Mouse (Mus musculus) stomach, embryonic 14.5 days (tissue): ENCODE results near the gene Bicd1. TPM values are rescaled to one million over a fixed set of nuclear protein-coding genes. Genes with fewer than 3 reads are reported as not detected.
"Not testable (repeated sequence)": the region's sequence is repeated elsewhere in the genome, so short reads cannot be mapped to it uniquely, and the experiment has no call there.

Experiments used
- ATAC-seq: fragments of 200-750 bp; cut with Nextera tagmentation; 2 replicates; pipeline ENCODE4 v1.8.0; 2017; ENCODE audit warnings: low read depth, moderate TSS enrichment; ENCODE audit not compliant: insufficient number of reproducible peaks, insufficient read depth, low FRiP score
- H3K27ac ChIP-seq: fragments of 300-500 bp; sonication (generic); 2 replicates; pipeline ENCODE4 v1.5.1; 2014; ENCODE audit warnings: mild to moderate bottlenecking, low read length, moderate library complexity, mixed read lengths
- H3K27me3 ChIP-seq: fragments of 300-500 bp; sonication (generic); 2 replicates; pipeline ENCODE4 v1.6.1; 2014; ENCODE audit warnings: low read length, control low read depth, mixed read lengths; ENCODE audit not compliant: control insufficient read depth, insufficient read depth
- H3K36me3 ChIP-seq: fragments of 300-500 bp; sonication (generic); 2 replicates; pipeline ENCODE4 v1.6.1; 2014; ENCODE audit warnings: mild to moderate bottlenecking, control low read depth, low read length, moderate library complexity, mixed read lengths; ENCODE audit not compliant: control insufficient read depth, insufficient read depth
- H3K4me1 ChIP-seq: fragments of 300-500 bp; sonication (generic); 2 replicates; pipeline ENCODE4 v1.6.1; 2014; ENCODE audit warnings: low read length, control low read depth, mixed read lengths; ENCODE audit not compliant: control insufficient read depth, insufficient read depth
- H3K4me2 ChIP-seq: fragments of 300-500 bp; sonication (generic); replicated peaks from 2 replicates; pipeline ENCODE4 v1.6.1; 2014; ENCODE audit warnings: low read depth, low read length, control low read depth
- H3K4me3 ChIP-seq: fragments of 300-500 bp; sonication (generic); 2 replicates; pipeline ENCODE4 v1.5.1; 2014; ENCODE audit warnings: low read depth, low read length, control low read depth
- H3K9ac ChIP-seq: fragments of 300-500 bp; sonication (generic); replicated peaks from 2 replicates; pipeline ENCODE4 v1.6.1; 2014; ENCODE audit warnings: low read depth, mild to moderate bottlenecking, control low read depth, low read length, moderate library complexity, mixed read lengths
- H3K9me3 ChIP-seq: fragments of 300-500 bp; sonication (generic); 2 replicates; pipeline ENCODE4 v1.6.1; 2016; ENCODE audit warnings: low read depth, low read length, control low read depth; ENCODE audit not compliant: control insufficient read depth
- WGBS: fragments of 180-500 bp; shearing (Covaris S2); extraction: QIAGEN DNeasy Blood & Tissue Kit; methylation state at CpG from one replicate; pipeline ENCODE4 v1.1.7; 2014; 5-methylcytosine and 5-hydroxymethylcytosine counted together
- polyA plus RNA-seq: library from polyadenylated mRNA; unstranded; fragments of >200 nt; fragmentation: Nextera tagmentation; extraction: Ambion mirVana; gene quantifications from 2 replicates; pipeline ENCODE4 v1.2.1, GENCODE M21; 2014

The Bicd1 gene
- polyA plus RNA-seq, 1 experiment from 2014 or later, result 18.4 TPM

GRCm38 (mm10) chr6:149471477-149471876 is 62.8 kb downstream of the Bicd1 start:
- Histone ChIP-seq H3K9ac (no peak overlapping the region), H3K9me3 (no peaks in the 10 kb centered on the region), H3K4me2 (no peak overlapping the region), H3K4me1 (no peaks in the 10 kb centered on the region), H3K27me3 (no peaks in the 10 kb centered on the region), H3K4me3 (no peak overlapping the region), H3K36me3 (no peaks in the 10 kb centered on the region), H3K27ac (no peak overlapping the region)
- no peak for ATAC-seq
- WGBS, result 76% methylated on average over 15 of the region's 15 CpGs

GRCm38 (mm10) chr6:149472441-149472840 is 63.8 kb downstream of the Bicd1 start:
- H3K9me3 ChIP-seq, H3K4me3 ChIP-seq, H3K9ac ChIP-seq, H3K27ac ChIP-seq, ATAC-seq, H3K36me3 ChIP-seq, H3K27me3 ChIP-seq, H3K4me2 ChIP-seq, H3K4me1 ChIP-seq: not testable (repeated sequence)
- 89% methylated on average over 6 of the region's 6 CpGs for WGBS

GRCm38 (mm10) chr6:149481868-149482267 is 73.2 kb downstream of the Bicd1 start:
- H3K36me3 ChIP-seq, H3K4me1 ChIP-seq, H3K9ac ChIP-seq, H3K4me3 ChIP-seq, H3K27ac ChIP-seq, H3K27me3 ChIP-seq, H3K9me3 ChIP-seq, H3K4me2 ChIP-seq, ATAC-seq: not testable (repeated sequence)
- WGBS, result 96% methylated on average over 5 of the region's 5 CpGs

- Histone ChIP-seq H3K27me3 (no peaks in the 10 kb centered on the region), H3K4me1 (no peaks in the 10 kb centered on the region), H3K27ac (no peak overlapping the region), H3K9ac (no peak overlapping the region), H3K4me2 (no peak overlapping the region), H3K4me3 (no peak overlapping the region), H3K36me3 (no peaks in the 10 kb centered on the region), H3K9me3 (no peaks in the 10 kb centered on the region)
- no peak for ATAC-seq
- 92% methylated on average over 2 of the region's 2 CpGs for WGBS
Observed at GRCm38 (mm10) chr6:149494662-149495061, 86.0 kb downstream of the Bicd1 start.

GRCm38 (mm10) chr6:149495925-149496324 is 87.2 kb downstream of the Bicd1 start:
- no peak for ATAC-seq
- Histone ChIP-seq H3K4me2 (no peak overlapping the region), H3K36me3 (no peaks in the 10 kb centered on the region), H3K4me3 (no peak overlapping the region), H3K27me3 (no peaks in the 10 kb centered on the region), H3K4me1 (no peaks in the 10 kb centered on the region), H3K27ac (no peak overlapping the region), H3K9me3 (no peaks in the 10 kb centered on the region), H3K9ac (no peak overlapping the region)

GRCm38 (mm10) chr6:149565720-149566498 is 157.2 kb downstream of the Bicd1 start:
- Histone ChIP-seq H3K4me1 (no peaks in the 10 kb centered on the region), H3K4me2 (peak overlapping the region; percentile 57), H3K9me3 (no peaks in the 10 kb centered on the region), H3K36me3 (no peaks in the 10 kb centered on the region), H3K27me3 (no peaks in the 10 kb centered on the region), H3K4me3 (peak overlapping the region; percentile 40), H3K27ac (peak overlapping the region; percentile 1; the same call in 1 of the 2 replicates), H3K9ac (no peak overlapping the region; the same call in 1 of the 2 replicates)
- WGBS, result 1% methylated on average over 19 of the region's 19 CpGs
- peak; percentile 97 for ATAC-seq

- Histone ChIP-seq H3K9ac (no peak overlapping the region), H3K27me3 (no peaks in the 10 kb centered on the region), H3K9me3 (no peaks in the 10 kb centered on the region), H3K4me1 (no peaks in the 10 kb centered on the region), H3K27ac (no peak overlapping the region), H3K4me2 (no peak overlapping the region), H3K4me3 (no peak overlapping the region), H3K36me3 (no peaks in the 10 kb centered on the region)
- ATAC-seq, result no peak
- 31% methylated on average over 1 of the region's 1 CpGs for WGBS
Observed at GRCm38 (mm10) chr6:149567219-149567618, 158.5 kb downstream of the Bicd1 start.

- H3K4me3 ChIP-seq, result no peak overlapping the region
- 89% methylated on average over 1 of the region's 1 CpGs for WGBS
Observed at GRCm38 (mm10) chr6:149574288-149574687, 165.6 kb downstream of the Bicd1 start.

GRCm38 (mm10) chr6:149580053-149580452 is 171.4 kb downstream of the Bicd1 start:
- no peak for ATAC-seq
- Histone ChIP-seq H3K4me3 (no peak overlapping the region), H3K27ac (no peak overlapping the region), H3K36me3 (no peaks in the 10 kb centered on the region), H3K27me3 (no peaks in the 10 kb centered on the region), H3K9me3 (no peaks in the 10 kb centered on the region), H3K4me2 (no peak overlapping the region), H3K9ac (no peak overlapping the region), H3K4me1 (no peaks in the 10 kb centered on the region)

More at GRCm38 (mm10) chr6:149574288-149574687, 165.6 kb downstream of the Bicd1 start:
- Histone ChIP-seq H3K9ac (no peak overlapping the region), H3K4me2 (no peak overlapping the region), H3K36me3 (no peaks in the 10 kb centered on the region), H3K9me3 (no peaks in the 10 kb centered on the region), H3K4me1 (no peaks in the 10 kb centered on the region), H3K27me3 (no peaks in the 10 kb centered on the region), H3K27ac (no peak overlapping the region)
- no peak for ATAC-seq
